Mouse (Mus musculus) cortical plate, adult 2 months (tissue): ENCODE data around the gene Cadm4. TPM values are rescaled to one million over a fixed set of nuclear protein-coding genes. Genes with fewer than 3 reads are reported as not detected.

Experiments
- H3K27ac ChIP-seq: fragments of 200-500 bp; 2 replicates; pipeline ENCODE4 v1.5.1; 2012; ENCODE audit warnings: low read length, control low read depth, inconsistent platforms; ENCODE audit not compliant: insufficient read depth
- H3K4me1 ChIP-seq: fragments of 200-500 bp; 2 replicates; pipeline ENCODE4 v1.6.1; 2011; ENCODE audit warnings: low read length; ENCODE audit not compliant: control insufficient read depth, insufficient read depth
- H3K4me3 ChIP-seq: fragments of 200-500 bp; 2 replicates; pipeline ENCODE4 v1.5.1; 2011; ENCODE audit warnings: mild to moderate bottlenecking, low read length, control low read depth; ENCODE audit not compliant: insufficient read depth
- CTCF ChIP-seq: fragments of 200-500 bp; IDR thresholded peaks from 2 replicates; pipeline ENCODE4 v1.5.1; 2011; ENCODE audit warnings: mild to moderate bottlenecking, control low read depth, low read length; ENCODE audit not compliant: insufficient read depth; ENCODE audit errors: extremely low read depth
- POLR2A ChIP-seq: fragments of 200-500 bp; IDR thresholded peaks from 2 replicates; pipeline ENCODE4 v1.6.1; 2011; ENCODE audit warnings: mild to moderate bottlenecking, low read length, control low read depth; ENCODE audit not compliant: insufficient read depth; ENCODE audit errors: extremely low read depth
- polyA plus RNA-seq: library from polyadenylated mRNA; depleted of rRNA; stranded (reverse); fragments of >200 nt; gene quantifications from 2 replicates; pipeline ENCODE4 v1.2.3, GENCODE M21; 2012

Cadm4 gene
- polyA plus RNA-seq, 1 experiment = 234 TPM

GRCm38 (mm10) chr7:24525686-24526420 is 44.0 kb downstream of the Cadm4 start:
- H3K27ac ChIP-seq = no peak overlapping the region
- no peaks in the 10 kb centered on the region for H3K4me1 ChIP-seq
- H3K4me3 ChIP-seq = no peak overlapping the region
- no peak for TF ChIP-seq CTCF
- no peak for TF ChIP-seq POLR2A

GRCm38 (mm10) chr7:24528861-24529260 is 47.0 kb downstream of the Cadm4 start:
- Histone ChIP-seq H3K27ac (no peak overlapping the region), H3K4me1 (no peaks in the 10 kb centered on the region; the same call in 1 of the 2 replicates), H3K4me3 (no peak overlapping the region)
- no peak for TF ChIP-seq POLR2A
- TF ChIP-seq CTCF = no peak

DNA sequence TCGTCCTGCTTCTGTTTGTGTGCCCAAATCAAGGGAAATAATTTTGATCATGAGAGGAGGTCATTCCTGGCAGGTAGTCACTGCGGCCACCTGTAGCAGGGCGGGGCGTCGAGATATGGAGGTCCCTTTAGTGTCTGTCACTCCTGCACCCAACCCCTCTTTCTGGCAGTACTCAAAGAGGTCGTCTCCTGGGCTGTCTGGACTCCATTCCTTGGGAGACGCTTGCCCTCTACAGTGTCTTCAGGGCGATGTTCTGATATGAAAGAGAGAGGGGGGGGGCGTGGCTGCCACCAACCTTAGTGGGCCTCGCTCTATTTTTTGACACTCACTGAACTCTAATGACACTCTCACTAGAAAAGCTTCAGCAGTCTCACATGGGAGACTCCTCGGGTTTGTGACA is 47.8 kb downstream of the Cadm4 start:
- Histone ChIP-seq H3K27ac (no peak overlapping the region), H3K4me3 (peak overlapping the region; percentile 56), H3K4me1 (no peaks in the 10 kb centered on the region; the same call in 1 of the 2 replicates)
- TF ChIP-seq CTCF (no peak), POLR2A (no peak)

DNA sequence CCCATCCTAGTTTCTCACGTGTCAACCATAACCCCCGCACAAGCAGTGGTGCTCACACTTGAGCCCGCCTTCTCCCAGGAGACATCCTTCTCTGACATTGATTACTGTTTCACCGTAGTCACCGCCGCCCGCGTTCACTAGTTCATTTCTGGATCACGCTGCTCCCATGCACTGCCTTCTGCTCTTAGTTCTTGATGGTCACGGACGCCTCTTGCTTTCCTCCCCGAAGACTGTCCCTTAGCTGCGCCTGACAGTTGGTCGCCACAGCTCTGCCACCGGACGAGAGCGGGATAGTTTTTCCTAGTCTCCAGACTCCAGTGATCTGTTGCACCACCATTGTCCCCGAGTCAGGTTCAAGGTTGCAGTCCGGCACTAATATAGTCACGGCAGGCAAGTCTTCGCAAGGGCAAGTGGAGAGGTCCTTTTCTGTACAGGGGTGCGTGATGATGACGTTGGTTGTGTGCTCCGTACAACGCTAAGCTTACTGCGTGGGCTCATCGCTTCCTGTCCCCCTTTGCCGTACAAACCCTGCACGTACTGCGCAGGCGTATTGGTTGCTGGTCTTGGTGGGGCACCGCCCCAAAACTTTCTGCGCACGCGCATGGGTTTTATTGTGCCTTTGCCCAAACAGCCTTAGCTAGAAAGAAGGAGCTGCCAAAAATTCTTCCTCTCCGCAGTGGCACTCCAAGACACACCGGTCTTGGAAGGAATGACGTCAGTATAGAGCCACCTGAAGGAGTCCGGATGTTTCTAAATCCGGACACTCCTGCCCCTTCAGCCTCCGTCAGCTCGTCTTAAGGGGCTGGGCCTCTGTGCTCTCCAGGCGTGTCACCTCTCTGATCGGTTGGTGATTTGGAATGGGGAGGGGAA is 48.5 kb downstream of the Cadm4 start, which contains the start of gene Irgq:
Gene Irgq, plus strand, starts transcription at position 628 of the 870 bp plus-strand sequence.
- TF ChIP-seq CTCF (no peak), POLR2A (peak; percentile 66)
- Histone ChIP-seq H3K4me3 (peak within 1 kb of the TSS; percentile 56), H3K27ac (peak within 1 kb of the TSS; percentile 64), H3K4me1 (no peaks in the 10 kb centered on the region; the same call in 1 of the 2 replicates)

GRCm38 (mm10) chr7:24531211-24531971 is 49.6 kb downstream of the Cadm4 start:
- no peaks in the 10 kb centered on the region; the same call in 1 of the 2 replicates for H3K4me1 ChIP-seq
- peak overlapping the region; percentile 56 for H3K4me3 ChIP-seq
- peak; percentile 51; the same call in 1 of the 2 replicates for TF ChIP-seq POLR2A
- TF ChIP-seq CTCF = peak; percentile 55
- peak overlapping the region; percentile 57 for H3K27ac ChIP-seq

DNA sequence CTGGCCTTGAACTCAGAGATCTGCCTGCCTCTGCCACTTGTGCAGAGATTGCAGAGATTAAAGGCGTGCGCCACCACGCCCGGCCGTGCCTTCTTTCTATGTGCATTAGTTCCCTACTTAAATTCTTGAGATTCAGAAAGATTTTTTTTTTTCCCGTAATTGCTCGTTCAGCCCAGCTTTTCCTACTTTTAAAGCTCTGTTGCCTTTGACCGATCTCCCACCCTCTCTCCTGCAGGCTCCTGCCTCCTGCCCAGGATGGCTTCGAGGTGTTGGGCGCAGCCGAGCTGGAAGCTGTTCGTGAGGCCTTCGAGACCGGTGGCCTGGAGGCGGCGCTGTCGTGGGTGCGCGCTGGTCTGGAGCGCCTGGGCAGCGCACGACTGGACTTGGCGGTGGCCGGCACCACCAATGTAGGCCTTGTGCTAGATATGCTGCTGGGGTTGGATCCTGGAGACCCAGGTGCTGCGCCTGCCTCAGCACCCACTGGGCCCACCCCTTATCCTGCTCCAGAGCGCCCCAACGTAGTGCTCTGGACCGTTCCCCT is 51.3 kb downstream of the Cadm4 start:
- TF ChIP-seq POLR2A (no peak), CTCF (no peak)
- no peak overlapping the region for H3K27ac ChIP-seq
- H3K4me1 ChIP-seq = no peaks in the 10 kb centered on the region; the same call in 1 of the 2 replicates
- no peak overlapping the region for H3K4me3 ChIP-seq

DNA sequence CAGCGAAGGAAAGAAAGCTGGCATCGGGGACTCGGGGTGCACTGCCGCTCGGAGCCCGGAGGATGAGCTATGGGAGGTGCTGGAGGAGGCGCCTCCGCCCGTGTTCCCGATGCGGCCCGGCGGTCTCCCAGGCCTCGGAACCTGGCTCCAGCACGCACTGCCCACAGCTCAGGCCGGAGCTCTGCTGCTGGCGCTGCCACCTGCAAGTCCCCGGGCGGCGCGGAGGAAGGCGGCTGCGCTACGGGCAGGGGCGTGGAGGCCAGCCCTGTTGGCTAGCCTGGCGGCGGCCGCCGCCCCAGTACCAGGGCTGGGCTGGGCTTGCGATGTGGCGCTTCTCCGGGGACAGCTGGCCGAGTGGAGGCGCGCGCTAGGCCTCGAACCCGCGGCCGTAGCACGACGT is 52.0 kb downstream of the Cadm4 start:
- peaks cover 1% of the 10 kb centered on the region for H3K4me1 ChIP-seq
- no peak for TF ChIP-seq CTCF
- no peak for TF ChIP-seq POLR2A
- H3K27ac ChIP-seq = no peak overlapping the region
- H3K4me3 ChIP-seq = no peak overlapping the region

GRCm38 (mm10) chr7:24534301-24534700 is 52.5 kb downstream of the Cadm4 start:
- no peak overlapping the region for H3K27ac ChIP-seq
- TF ChIP-seq CTCF (no peak), POLR2A (no peak)
- no peak overlapping the region for H3K4me3 ChIP-seq
- H3K4me1 ChIP-seq = peaks cover 1% of the 10 kb centered on the region

- Histone ChIP-seq H3K27ac (no peak overlapping the region), H3K4me1 (peaks cover 1% of the 10 kb centered on the region), H3K4me3 (no peak overlapping the region)
- TF ChIP-seq POLR2A = no peak
- TF ChIP-seq CTCF = no peak
Measured at GRCm38 (mm10) chr7:24537081-24537480, 55.3 kb downstream of the Cadm4 start.
